Mouse (Mus musculus) MEL (cell line): ENCODE data around the gene Aldh1a2. TPM values are rescaled to one million over a fixed set of nuclear protein-coding genes. Genes with fewer than 3 reads are reported as not detected.

Experiments used
- DNase-seq: peaks from one replicate; pipeline ENCODE4 v3.0.0; 2011; ENCODE audit warnings: low read depth, low spot score
- H3K27ac ChIP-seq: 2 replicates; pipeline ENCODE4 v1.5.1; 2012; ENCODE audit warnings: low read depth, mild to moderate bottlenecking, control low read depth, low read length, moderate library complexity; ENCODE audit not compliant: control insufficient read depth
- H3K27me3 ChIP-seq, 2 experiments: fragments of 150-350 bp in 1 of 2; sonication (generic) in 1 of 2; 2 replicates each; pipeline ENCODE4 v1.6.1; 2012; ENCODE audit warnings: low read length in 2 of 2, mild to moderate bottlenecking in 2 of 2, improper control_type of control experiment in 1 of 2, moderate library complexity in 1 of 2; ENCODE audit not compliant: insufficient read depth in 2 of 2, control insufficient read depth in 1 of 2
- H3K36me3 ChIP-seq, 2 experiments: 2 replicates each; pipeline ENCODE4 v1.6.1; 2012 to 2014; ENCODE audit warnings: low read length in 2 of 2, improper control_type of control experiment in 1 of 2, inconsistent platforms in 1 of 2, mild to moderate bottlenecking in 1 of 2; ENCODE audit not compliant: insufficient read depth in 2 of 2, control insufficient read depth in 1 of 2
- H3K4me1 ChIP-seq, 2 experiments: fragments of 150-350 bp in 1 of 2; sonication (generic) in 1 of 2; 2 replicates each; pipeline ENCODE4 v1.6.1; 2012; ENCODE audit warnings: low read length in 2 of 2, improper control_type of control experiment in 1 of 2, mild to moderate bottlenecking in 1 of 2; ENCODE audit not compliant: insufficient read depth in 2 of 2, control insufficient read depth in 1 of 2
- H3K4me3 ChIP-seq, 2 experiments: fragments of 150-350 bp in 1 of 2; sonication (generic) in 1 of 2; 2 replicates each; pipeline ENCODE4 v1.5.1; 2012; ENCODE audit warnings: low read depth in 2 of 2, low read length in 2 of 2, mild to moderate bottlenecking in 2 of 2, moderate library complexity in 2 of 2, control low read depth in 1 of 2, improper control_type of control experiment in 1 of 2; ENCODE audit not compliant: control insufficient read depth in 1 of 2, insufficient read depth in 1 of 2
- H3K79me2 ChIP-seq: 2 replicates; pipeline ENCODE4 v1.6.1; 2012; ENCODE audit warnings: mild to moderate bottlenecking, low read length, moderate library complexity; ENCODE audit not compliant: control insufficient read depth, poor library complexity, insufficient read depth
- H3K9ac ChIP-seq: 2 replicates; pipeline ENCODE4 v1.6.1; 2012; ENCODE audit warnings: low read depth, mild to moderate bottlenecking, control low read depth, low read length, moderate library complexity; ENCODE audit not compliant: control insufficient read depth, poor library complexity, severe bottlenecking
- H3K9me3 ChIP-seq: fragments of 150-350 bp; sonication (generic); replicated peaks from 2 replicates; pipeline ENCODE4 v1.6.1; 2012; ENCODE audit warnings: mild to moderate bottlenecking, low read length, improper control_type of control experiment, moderate library complexity; ENCODE audit not compliant: insufficient read depth
- BHLHE40 ChIP-seq: IDR thresholded peaks from 2 replicates; pipeline ENCODE4 v1.6.1; 2012; ENCODE audit warnings: low read depth, mild to moderate bottlenecking, inconsistent platforms, low read length, improper control_type of control experiment, borderline replicate concordance
- CHD1 ChIP-seq: IDR thresholded peaks from 2 replicates; pipeline ENCODE4 v1.6.1; 2012; ENCODE audit warnings: low read depth, mild to moderate bottlenecking, inconsistent platforms, low read length, improper control_type of control experiment
- CTCF ChIP-seq, 3 experiments: IDR thresholded peaks in 2 of 3; conservative IDR thresholded peaks in 1 of 3; 2 replicates each; pipeline ENCODE4 v1.5.1; 2011 to 2012; ENCODE audit warnings: low read length in 3 of 3, low read depth in 2 of 3, mild to moderate bottlenecking in 2 of 3, improper control_type of control experiment in 1 of 3, inconsistent platforms in 1 of 3, mixed read lengths in 1 of 3, moderate library complexity in 1 of 3; ENCODE audit not compliant: control insufficient read depth in 1 of 3, insufficient read depth in 1 of 3, poor library complexity in 1 of 3, severe bottlenecking in 1 of 3
- ELF1 ChIP-seq: IDR thresholded peaks from 2 replicates; pipeline ENCODE4 v1.6.1; 2014; ENCODE audit warnings: low read depth, mild to moderate bottlenecking, inconsistent platforms, low read length, improper control_type of control experiment, moderate library complexity
- ETS1 ChIP-seq: IDR thresholded peaks from 2 replicates; pipeline ENCODE4 v1.6.1; 2012; ENCODE audit warnings: low read depth, mild to moderate bottlenecking, inconsistent platforms, low read length, improper control_type of control experiment, moderate library complexity
- GABPA ChIP-seq: IDR thresholded peaks from 2 replicates; pipeline ENCODE4 v1.6.1; 2012; ENCODE audit warnings: low read depth, mild to moderate bottlenecking, inconsistent platforms, low read length, improper control_type of control experiment, moderate library complexity
- MEF2A ChIP-seq: IDR thresholded peaks from 2 replicates; pipeline ENCODE4 v1.6.1; 2014; ENCODE audit warnings: low read depth, mild to moderate bottlenecking, inconsistent platforms, low read length, improper control_type of control experiment; ENCODE audit not compliant: poor library complexity, insufficient replicate concordance, severe bottlenecking; ENCODE audit errors: extremely low read depth
- MXI1 ChIP-seq: IDR thresholded peaks from 2 replicates; pipeline ENCODE4 v1.6.1; 2011; ENCODE audit warnings: mild to moderate bottlenecking, low read depth, low read length, improper control_type of control experiment
- MYC ChIP-seq: IDR thresholded peaks from 2 replicates; pipeline ENCODE4 v1.6.1; 2011; ENCODE audit warnings: low read depth, mild to moderate bottlenecking, low read length, improper control_type of control experiment, moderate library complexity
- NRF1 ChIP-seq: IDR thresholded peaks from 2 replicates; pipeline ENCODE4 v1.6.1; 2014; ENCODE audit warnings: low read depth, mild to moderate bottlenecking, inconsistent platforms, low read length, improper control_type of control experiment, moderate library complexity; ENCODE audit not compliant: poor library complexity, insufficient read depth, severe bottlenecking
- POLR2AphosphoS2 ChIP-seq: IDR thresholded peaks from 2 replicates; pipeline ENCODE4 v1.6.1; 2011; ENCODE audit warnings: low read length, improper control_type of control experiment
- POLR2AphosphoS5 ChIP-seq: IDR thresholded peaks from 2 replicates; pipeline ENCODE4 v1.6.1; 2012; ENCODE audit warnings: low read depth, borderline replicate concordance, mild to moderate bottlenecking, inconsistent platforms, low read length, moderate library complexity, mixed read lengths
- RCOR1 ChIP-seq: IDR thresholded peaks from 2 replicates; pipeline ENCODE4 v1.6.1; 2012; ENCODE audit warnings: low read depth, mild to moderate bottlenecking, inconsistent platforms, low read length, improper control_type of control experiment
- SIN3A ChIP-seq: IDR thresholded peaks from 2 replicates; pipeline ENCODE4 v1.6.1; 2012; ENCODE audit warnings: low read length, improper control_type of control experiment, inconsistent platforms
- TBP ChIP-seq: IDR thresholded peaks from 2 replicates; pipeline ENCODE4 v1.8.0; 2011; ENCODE audit warnings: low read depth, low read length, improper control_type of control experiment
- UBTF ChIP-seq: IDR thresholded peaks from 2 replicates; pipeline ENCODE4 v1.6.1; 2012; ENCODE audit warnings: low read depth, mild to moderate bottlenecking, inconsistent platforms, low read length, improper control_type of control experiment, moderate library complexity, borderline replicate concordance; ENCODE audit not compliant: insufficient read depth
- USF1 ChIP-seq: IDR thresholded peaks from 2 replicates; pipeline ENCODE4 v1.6.1; 2014; ENCODE audit warnings: low read depth, mild to moderate bottlenecking, inconsistent platforms, low read length, improper control_type of control experiment, moderate library complexity
- ZKSCAN1 ChIP-seq: IDR thresholded peaks from 2 replicates; pipeline ENCODE4 v1.6.1; 2012; ENCODE audit warnings: low read depth, mild to moderate bottlenecking, inconsistent platforms, low read length, improper control_type of control experiment, moderate library complexity
- ZNF384 ChIP-seq: IDR thresholded peaks from 2 replicates; pipeline ENCODE4 v1.6.1; 2012; ENCODE audit warnings: low read depth, mild to moderate bottlenecking, inconsistent platforms, low read length, improper control_type of control experiment
- polyA plus RNA-seq, 2 experiments: library from polyadenylated mRNA; stranded (reverse) in 1 of 2; unstranded in 1 of 2; fragments of >175 nt in 1 of 2; fragments of >200 nt in 1 of 2; gene quantifications; 2 replicates each; pipeline versions ENCODE4 v1.2.1 to v1.2.4; 2012; ENCODE audit warnings: low replicate concordance in 2 of 2, low read depth in 1 of 2; ENCODE audit not compliant: insufficient read length in 2 of 2, insufficient read depth in 1 of 2, missing spikeins in 1 of 2
- total RNA-seq: library from RNA; depleted of rRNA; stranded (reverse); fragments of 300-350 nt; gene quantifications from 2 replicates; pipeline ENCODE4 v1.2.3, GENCODE M21; 2012

Aldh1a2 gene
- total and polyA plus RNA-seq, 3 experiments, result not detected

- Histone ChIP-seq H3K9ac (no peak overlapping the region), H3K36me3 (no peaks in the 10 kb centered on the region), H3K4me1 (no peaks in the 10 kb centered on the region), H3K9me3 (no peaks in the 10 kb centered on the region), H3K27me3 (peaks cover 28 to 29% of the 10 kb centered on the region in 2 experiments)
- TF ChIP-seq BHLHE40 (no peak), CHD1 (no peak), CTCF (IDR thresholded peaks at IDR 0.05 in 2 of 3, conservative IDR thresholded peaks at IDR 0.05 in 1 of 3; ENCODE audit: control insufficient read depth in 1 of 3, insufficient read depth in 1 of 3, low read depth in 2 of 3, low read length in 3 of 3, poor library complexity in 1 of 3, severe bottlenecking in 1 of 3) (no peak), ZKSCAN1 (no peak), POLR2AphosphoS2 (no peak), POLR2AphosphoS5 (no peak), GABPA (no peak), MEF2A (no peak), MXI1 (no peak), SIN3A (no peak), ZNF384 (no peak)
- TF ChIP-seq, all 39 proteins: peak for 0
- Histone ChIP-seq H3K27ac (no peak overlapping the region), H3K79me2 (no peaks in the 10 kb centered on the region), H3K4me3 (no peak overlapping the region)
- no peak for DNase-seq
Measured at GRCm38 (mm10) chr9:71283156-71283555, 67.6 kb downstream of the Aldh1a2 start.

- Histone ChIP-seq H3K9me3 (no peaks in the 10 kb centered on the region), H3K27ac (no peak overlapping the region), H3K27me3 (peaks cover 31% of the 10 kb centered on the region in 2 experiments), H3K36me3 (no peaks in the 10 kb centered on the region), H3K79me2 (no peaks in the 10 kb centered on the region), H3K4me1 (no peaks in the 10 kb centered on the region), H3K4me3 (no peak overlapping the region), H3K9ac (no peak overlapping the region)
- TF ChIP-seq MEF2A (no peak), POLR2AphosphoS2 (no peak), ETS1 (no peak), TBP (no peak), NRF1 (no peak)
- no peak for DNase-seq
Measured at GRCm38 (mm10) chr9:71285231-71285630, 69.6 kb downstream of the Aldh1a2 start.

- Histone ChIP-seq H3K9ac (no peak overlapping the region), H3K4me1 (no peaks in the 10 kb centered on the region), H3K36me3 (no peaks in the 10 kb centered on the region), H3K9me3 (no peaks in the 10 kb centered on the region), H3K27me3 (peaks cover 31 to 35% of the 10 kb centered on the region in 2 experiments), H3K27ac (no peak overlapping the region), H3K79me2 (no peaks in the 10 kb centered on the region), H3K4me3 (no peak overlapping the region)
- no peak for TF ChIP-seq USF1
- no peak for TF ChIP-seq MYC
- TF ChIP-seq UBTF, result no peak
- TF ChIP-seq GABPA, result no peak
- TF ChIP-seq RCOR1, result no peak
- no peak for TF ChIP-seq ELF1
- DNase-seq, result no peak
Measured at GRCm38 (mm10) chr9:71286420-71286819, 70.8 kb downstream of the Aldh1a2 start.
